Mouse (Mus musculus) heart, adult 2 months (tissue): Measurements from ENCODE around the gene Tmem266. TPM values are rescaled to one million over a fixed set of nuclear protein-coding genes. Genes with fewer than 3 reads are reported as not detected.

ENCODE experiments used
- DNase-seq, 2 experiments: peaks; one replicate each; pipeline ENCODE4 v3.0.0; 2021
- H3K27ac ChIP-seq: fragments of 200-600 bp; 2 replicates; pipeline ENCODE4 v1.8.1; 2022
- H3K27me3 ChIP-seq: fragments of 200-500 bp; 2 replicates; pipeline ENCODE4 v1.6.1; 2012; ENCODE audit warnings: mild to moderate bottlenecking, low read length, inconsistent platforms, mixed read lengths; ENCODE audit not compliant: control insufficient read depth, insufficient read depth
- H3K36me3 ChIP-seq: fragments of 200-500 bp; 2 replicates; pipeline ENCODE4 v1.6.1; 2012; ENCODE audit warnings: low read length, inconsistent platforms; ENCODE audit not compliant: control insufficient read depth, insufficient read depth
- H3K4me1 ChIP-seq: fragments of 200-500 bp; 2 replicates; pipeline ENCODE4 v1.6.1; 2011; ENCODE audit warnings: low read length; ENCODE audit not compliant: control insufficient read depth, insufficient read depth
- H3K4me3 ChIP-seq: fragments of 200-600 bp; 2 replicates; pipeline ENCODE4 v1.8.1; 2022
- H3K79me2 ChIP-seq: fragments of 200-500 bp; replicated peaks from 2 replicates; pipeline ENCODE4 v1.6.1; 2012; ENCODE audit warnings: mild to moderate bottlenecking, inconsistent platforms, low read length, moderate library complexity, mixed read lengths; ENCODE audit not compliant: control insufficient read depth, insufficient read depth
- H3K9ac ChIP-seq: fragments of 200-500 bp; 2 replicates; pipeline ENCODE4 v1.6.1; 2012; ENCODE audit warnings: low read depth, mild to moderate bottlenecking, control low read depth, inconsistent platforms, low read length, mixed read lengths
- CTCF ChIP-seq: fragments of 200-600 bp; IDR thresholded peaks from 2 replicates; pipeline ENCODE4 v1.8.1; 2022; ENCODE audit warnings: antibody characterized with exemption, mild to moderate bottlenecking, moderate library complexity
- EP300 ChIP-seq: fragments of 200-500 bp; IDR thresholded peaks from 2 replicates; pipeline ENCODE4 v1.6.1; 2011; ENCODE audit warnings: low read depth, low read length, control low read depth; ENCODE audit not compliant: insufficient read depth
- POLR2A ChIP-seq: fragments of 200-500 bp; IDR thresholded peaks from 2 replicates; pipeline ENCODE4 v1.6.1; 2011; ENCODE audit warnings: mild to moderate bottlenecking, low read depth, low read length, control low read depth; ENCODE audit not compliant: insufficient read depth
- WGBS: fragments of 180-500 bp; shearing (Covaris S2); methylation state at CpG from one replicate; pipeline ENCODE4 v1.1.7; 2018; 5-methylcytosine and 5-hydroxymethylcytosine counted together
- intact Hi-C: fragments of 180-260 bp; cut with DNase I; formaldehyde crosslinking; loops from one replicate; pipeline ENCODE4 v1.15.1; 2025
- polyA plus RNA-seq: library from polyadenylated mRNA; depleted of rRNA; stranded (reverse); fragments of >200 nt; gene quantifications from 2 replicates; pipeline ENCODE4 v1.2.3, GENCODE M21; 2012
- total RNA-seq, 2 experiments: library from RNA; stranded (reverse); gene quantifications; 2 replicates each; pipeline ENCODE4 v1.2.3; 2021

Tmem266 gene
- total and polyA plus RNA-seq, 3 experiments, result 1.5 to 2.5 (median 2.0) TPM

DNA sequence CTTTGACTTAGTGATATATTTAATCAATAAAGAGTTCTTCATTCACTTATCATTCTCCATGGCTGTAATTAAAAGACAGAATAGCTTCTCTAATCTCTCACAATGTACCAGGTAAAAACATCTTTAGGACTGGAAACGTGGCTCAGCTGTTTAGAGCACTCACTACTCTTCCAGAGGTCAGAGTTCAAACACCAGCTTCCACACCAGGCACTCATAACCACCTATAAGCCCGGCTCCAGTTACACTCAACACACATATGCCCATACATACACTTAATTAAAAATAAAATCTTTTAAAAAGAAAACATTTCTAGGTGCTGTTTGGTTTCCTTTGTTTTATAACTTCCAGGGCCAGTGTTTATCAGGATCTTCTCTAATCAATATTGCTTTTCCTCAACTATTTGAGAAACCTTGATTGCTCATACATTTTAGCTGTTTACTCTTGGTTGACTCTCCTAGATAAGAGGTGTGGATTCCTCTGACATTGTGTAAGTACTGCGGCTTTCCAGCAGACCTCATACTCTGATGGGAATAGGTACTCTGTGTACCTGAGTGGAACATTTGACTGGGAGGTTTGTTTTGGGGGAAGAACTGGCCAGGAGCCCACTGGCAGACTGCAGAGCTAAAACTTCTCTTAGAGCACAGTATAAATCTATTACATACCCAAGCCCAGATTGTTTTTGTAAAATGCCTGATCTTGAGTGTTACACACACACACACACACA is 37.1 kb upstream of the Tmem266 start:
- Histone ChIP-seq H3K4me1 (no peaks in the 10 kb centered on the region), H3K36me3 (no peaks in the 10 kb centered on the region), H3K27me3 (no peaks in the 10 kb centered on the region), H3K9ac (no peak overlapping the region), H3K79me2 (no peaks in the 10 kb centered on the region), H3K4me3 (no peak overlapping the region), H3K27ac (no peak overlapping the region)
- intact Hi-C loops, result no loop called here
- TF ChIP-seq CTCF, result no peak
- TF ChIP-seq EP300, result no peak
- TF ChIP-seq POLR2A, result no peak
- WGBS, result 58% methylated on average over 3 of the region's 3 CpGs
- no peak for DNase-seq

DNA sequence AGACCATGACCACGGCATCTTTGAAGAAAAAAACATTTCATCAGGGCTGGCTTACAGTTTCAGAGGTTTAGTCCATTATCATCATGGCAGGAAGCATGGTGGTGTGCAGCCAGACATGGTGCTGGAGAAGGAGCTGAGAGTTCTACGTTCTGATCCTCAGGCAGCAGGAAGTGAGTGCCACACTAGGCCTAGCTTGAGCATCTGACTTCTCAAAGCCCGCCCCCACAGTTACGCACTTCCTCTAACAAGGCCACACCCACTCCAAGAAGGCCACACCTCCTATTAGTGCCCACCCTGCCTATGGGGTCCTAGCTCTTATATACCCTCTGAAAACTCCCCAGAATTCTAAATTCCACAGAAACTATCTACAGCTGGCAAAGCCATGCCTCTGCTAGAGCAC is 34.7 kb upstream of the Tmem266 start:
- TF ChIP-seq CTCF, result no peak
- no peak for TF ChIP-seq POLR2A
- no peak for TF ChIP-seq EP300
- 87% methylated on average over 4 of the region's 4 CpGs for WGBS
- no peak overlapping the region for H3K9ac ChIP-seq
- no peaks in the 10 kb centered on the region for H3K79me2 ChIP-seq
- DNase-seq, result no peak
- intact Hi-C loops, result no loop called here
- no peak overlapping the region for H3K27ac ChIP-seq
- no peaks in the 10 kb centered on the region for H3K36me3 ChIP-seq
- H3K27me3 ChIP-seq, result no peaks in the 10 kb centered on the region
- no peak overlapping the region for H3K4me3 ChIP-seq
- no peaks in the 10 kb centered on the region for H3K4me1 ChIP-seq

DNA sequence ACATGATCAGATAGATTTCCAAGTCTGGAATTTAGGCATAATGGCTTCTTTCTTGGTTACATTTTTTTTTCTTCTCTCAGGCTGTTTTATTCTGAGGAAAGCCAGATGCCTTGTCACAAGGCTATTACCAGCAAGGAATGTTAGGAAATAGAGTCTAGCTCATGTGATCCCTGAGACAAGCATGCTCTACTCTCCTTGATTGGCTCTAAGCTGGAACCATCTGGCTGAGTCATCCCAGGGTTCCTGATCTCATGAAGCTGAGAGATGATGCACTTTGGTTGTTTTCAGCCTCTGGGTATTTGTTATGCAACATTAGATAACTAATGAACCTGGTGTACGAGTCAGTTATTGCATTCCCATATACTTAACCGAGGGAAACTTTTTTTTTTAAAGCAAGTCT is 30.5 kb upstream of the Tmem266 start:
- H3K9ac ChIP-seq, result no peak overlapping the region
- H3K4me1 ChIP-seq, result no peaks in the 10 kb centered on the region
- DNase-seq, result no peak
- intact Hi-C loops, result no loop called here
- TF ChIP-seq CTCF (no peak), EP300 (no peak), POLR2A (no peak)
- no peaks in the 10 kb centered on the region for H3K36me3 ChIP-seq
- no peak overlapping the region for H3K27ac ChIP-seq
- no peak overlapping the region for H3K4me3 ChIP-seq
- 44% methylated on average over 2 of the region's 2 CpGs for whole genome bisulfite sequencing
- H3K27me3 ChIP-seq, result no peaks in the 10 kb centered on the region
- no peaks in the 10 kb centered on the region for H3K79me2 ChIP-seq

DNA sequence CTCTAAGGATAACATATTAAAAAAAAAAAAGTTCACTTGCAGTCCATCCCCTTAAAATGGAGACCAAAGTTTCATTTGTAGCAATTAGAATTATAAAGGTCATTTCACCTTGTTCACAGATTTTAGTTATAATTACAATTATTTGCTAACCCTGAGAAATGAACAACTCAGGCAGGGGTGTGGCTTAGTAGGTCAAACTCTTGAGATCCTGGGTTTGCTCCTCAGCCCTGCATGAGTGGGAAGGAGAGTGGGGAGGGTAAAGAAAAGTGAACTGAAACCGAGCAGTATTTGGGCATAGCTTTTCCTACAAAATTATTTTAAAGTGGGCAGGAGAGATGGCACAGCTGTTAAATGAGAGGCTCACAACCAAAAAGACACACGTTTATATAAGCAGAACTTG is 19.6 kb upstream of the Tmem266 start:
- no peak overlapping the region for H3K27ac ChIP-seq
- no peak for TF ChIP-seq POLR2A
- TF ChIP-seq EP300, result no peak
- TF ChIP-seq CTCF, result no peak
- no peak overlapping the region for H3K9ac ChIP-seq
- no peak overlapping the region for H3K4me3 ChIP-seq
- intact Hi-C loops, result no loop called here
- H3K79me2 ChIP-seq, result no peaks in the 10 kb centered on the region
- no peak for DNase-seq
- no peaks in the 10 kb centered on the region for H3K4me1 ChIP-seq
- 62% methylated on average over 2 of the region's 2 CpGs for WGBS
- H3K27me3 ChIP-seq, result no peaks in the 10 kb centered on the region
- H3K36me3 ChIP-seq, result no peaks in the 10 kb centered on the region

DNA sequence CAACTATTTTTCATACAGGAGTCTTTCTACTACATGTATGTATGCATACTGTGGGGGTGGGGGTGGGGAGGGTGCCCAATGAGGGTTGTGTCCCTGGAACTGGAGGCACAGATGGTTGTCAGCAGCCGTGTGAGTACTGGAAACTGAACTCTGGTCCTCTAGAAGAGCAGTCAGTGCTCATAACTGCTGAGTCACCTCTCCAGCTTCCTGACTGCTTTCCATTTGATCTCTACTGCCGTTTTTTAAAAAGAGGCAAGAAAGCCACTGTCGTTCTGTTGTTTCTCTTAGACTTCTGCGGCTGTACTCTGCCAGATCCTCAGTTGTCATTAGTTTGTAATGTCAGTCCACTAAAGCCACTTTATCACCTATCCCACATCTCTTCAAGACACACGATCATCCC is 19.2 kb upstream of the Tmem266 start:
- no peak for DNase-seq
- no peak overlapping the region for H3K9ac ChIP-seq
- H3K36me3 ChIP-seq, result no peaks in the 10 kb centered on the region
- no peaks in the 10 kb centered on the region for H3K4me1 ChIP-seq
- no peak overlapping the region for H3K4me3 ChIP-seq
- no peak overlapping the region for H3K27ac ChIP-seq
- H3K27me3 ChIP-seq, result no peaks in the 10 kb centered on the region
- intact Hi-C loops, result no loop called here
- WGBS, result 47% methylated on average over 5 of the region's 5 CpGs
- no peak for TF ChIP-seq CTCF
- no peak for TF ChIP-seq POLR2A
- no peak for TF ChIP-seq EP300
- H3K79me2 ChIP-seq, result no peaks in the 10 kb centered on the region

DNA sequence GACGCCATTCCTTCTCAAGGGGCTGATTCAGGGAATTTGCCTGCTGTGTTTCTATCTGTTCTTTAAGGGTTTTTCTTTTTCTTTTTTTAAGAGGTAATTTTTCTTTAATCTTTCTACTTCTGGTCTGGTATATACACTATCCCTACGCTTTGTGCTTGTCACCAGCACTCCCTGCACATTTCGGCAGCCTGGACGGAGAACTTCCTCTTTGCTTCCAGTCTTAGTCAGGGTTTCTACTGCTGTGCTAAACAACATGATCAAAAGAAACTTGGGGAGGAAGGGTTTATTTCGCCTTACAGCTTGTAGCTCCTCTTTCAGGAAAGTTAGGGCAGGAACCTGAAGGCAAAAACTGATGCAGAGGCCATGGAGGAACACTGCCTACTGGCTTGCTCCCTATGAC is 18.3 kb upstream of the Tmem266 start:
- Histone ChIP-seq H3K27ac (no peak overlapping the region), H3K27me3 (no peaks in the 10 kb centered on the region), H3K36me3 (no peaks in the 10 kb centered on the region), H3K9ac (no peak overlapping the region), H3K4me1 (no peaks in the 10 kb centered on the region), H3K4me3 (no peak overlapping the region), H3K79me2 (no peaks in the 10 kb centered on the region)
- 73% methylated on average over 5 of the region's 5 CpGs for WGBS
- TF ChIP-seq EP300 (no peak), CTCF (no peak), POLR2A (no peak)
- intact Hi-C loops, result no loop called here
- no peak for DNase-seq
